Mouse (Mus musculus) ES-E14 (cell line): ENCODE data around the gene Ppp1r14c.

Experiments used
- MAFK ChIP-seq: IDR thresholded peaks from 2 replicates; pipeline ENCODE4 v1.6.1; 2014; ENCODE audit warnings: mild to moderate bottlenecking, low read depth, low read length, inconsistent platforms; ENCODE audit not compliant: insufficient read depth
- ZNF384 ChIP-seq: IDR thresholded peaks from 2 replicates; pipeline ENCODE4 v1.6.1; 2012; ENCODE audit warnings: low read depth, low read length, inconsistent platforms

GRCm38 (mm10) chr10:3490052-3490451 lies 124.2 kb downstream of the Ppp1r14c start:
- TF ChIP-seq MAFK (no peak), ZNF384 (no peak)
